Mouse (Mus musculus) heart, embryonic 11.5 days (tissue): ENCODE data around the gene Tmem56. TPM values are rescaled to one million over a fixed set of nuclear protein-coding genes. Genes with fewer than 3 reads are reported as not detected.

ENCODE experiments used
- ATAC-seq: fragments of 200-750 bp; cut with Nextera tagmentation; replicated peaks from 2 replicates; pipeline ENCODE4 v1.8.0; 2017; ENCODE audit warnings: moderate library complexity; ENCODE audit not compliant: insufficient number of reproducible peaks, low FRiP score, low TSS enrichment
- H3K27ac ChIP-seq: fragments of 300-500 bp; sonication (generic); 2 replicates; pipeline ENCODE4 v1.5.1; 2014; ENCODE audit warnings: mild to moderate bottlenecking, low read depth, low read length
- H3K27me3 ChIP-seq: fragments of 300-500 bp; sonication (generic); 2 replicates; pipeline ENCODE4 v1.6.1; 2014; ENCODE audit warnings: mild to moderate bottlenecking, low read length, mixed read lengths; ENCODE audit not compliant: control insufficient read depth, insufficient read depth
- H3K36me3 ChIP-seq: fragments of 300-500 bp; sonication (generic); 2 replicates; pipeline ENCODE4 v1.6.1; 2014; ENCODE audit warnings: mild to moderate bottlenecking, low read length, moderate library complexity, mixed read lengths; ENCODE audit not compliant: control insufficient read depth, insufficient read depth
- H3K4me1 ChIP-seq: fragments of 300-500 bp; sonication (generic); 2 replicates; pipeline ENCODE4 v1.6.1; 2014; ENCODE audit warnings: low read length; ENCODE audit not compliant: control insufficient read depth, insufficient read depth
- H3K4me2 ChIP-seq: fragments of 300-500 bp; sonication (generic); 2 replicates; pipeline ENCODE4 v1.6.1; 2014; ENCODE audit warnings: mild to moderate bottlenecking, moderate library complexity
- H3K4me3 ChIP-seq: fragments of 300-500 bp; sonication (generic); 2 replicates; pipeline ENCODE4 v1.5.1; 2014; ENCODE audit warnings: low read depth, low read length
- H3K9ac ChIP-seq: fragments of 300-500 bp; sonication (generic); 2 replicates; pipeline ENCODE4 v1.6.1; 2014; ENCODE audit warnings: mild to moderate bottlenecking, low read depth, low read length, moderate library complexity
- H3K9me3 ChIP-seq: fragments of 300-500 bp; sonication (generic); replicated peaks from 2 replicates; pipeline ENCODE4 v1.6.1; 2016; ENCODE audit warnings: low read length; ENCODE audit not compliant: control insufficient read depth
- WGBS: fragments of 180-500 bp; shearing (Covaris S2); extraction: QIAGEN DNeasy Blood & Tissue Kit; methylation state at CpG from one replicate; pipeline ENCODE4 v1.1.7; 2014; ENCODE audit not compliant: insufficient replicate concordance; 5-methylcytosine and 5-hydroxymethylcytosine counted together
- polyA plus RNA-seq: library from polyadenylated mRNA; unstranded; fragments of >200 nt; fragmentation: Nextera tagmentation; extraction: Ambion mirVana; gene quantifications from 2 replicates; pipeline ENCODE4 v1.2.1, GENCODE M21; 2014

The Tmem56 gene
- polyA plus RNA-seq, 1 experiment from 2014 or later: 2.5 TPM

- no peaks in the 10 kb centered on the region for H3K36me3 ChIP-seq
- 84% methylated on average over 8 of the region's 8 CpGs for WGBS
These were observed 114.3 kb downstream of the Tmem56 start for GRCm38 (mm10) chr3:121168581-121168980.

GRCm38 (mm10) chr3:121163271-121163819, 119.6 kb downstream of the Tmem56 start:
- H3K4me1 ChIP-seq: peaks cover 2% of the 10 kb centered on the region; the same call in 1 of the 2 replicates
- no peak for ATAC-seq
- no peak overlapping the region for H3K9ac ChIP-seq
- no peak overlapping the region for H3K27ac ChIP-seq
- no peak overlapping the region for H3K4me3 ChIP-seq
- WGBS: 43% methylated on average over 7 of the region's 7 CpGs
- no peaks in the 10 kb centered on the region for H3K36me3 ChIP-seq
- H3K9me3 ChIP-seq: no peaks in the 10 kb centered on the region
- no peak overlapping the region for H3K4me2 ChIP-seq
- no peaks in the 10 kb centered on the region for H3K27me3 ChIP-seq

More at GRCm38 (mm10) chr3:121168581-121168980, 114.3 kb downstream of the Tmem56 start:
- no peaks in the 10 kb centered on the region for H3K9me3 ChIP-seq
- no peak overlapping the region for H3K27ac ChIP-seq
- no peak overlapping the region for H3K4me2 ChIP-seq
- H3K27me3 ChIP-seq: no peaks in the 10 kb centered on the region
- no peak overlapping the region for H3K9ac ChIP-seq
- no peak for ATAC-seq
- no peak overlapping the region for H3K4me3 ChIP-seq
- no peaks in the 10 kb centered on the region for H3K4me1 ChIP-seq

- H3K36me3 ChIP-seq: no peaks in the 10 kb centered on the region
- H3K9me3 ChIP-seq: no peaks in the 10 kb centered on the region
- H3K27me3 ChIP-seq: no peaks in the 10 kb centered on the region
- H3K4me3 ChIP-seq: no peak overlapping the region
- no peak overlapping the region for H3K9ac ChIP-seq
- no peak overlapping the region for H3K4me2 ChIP-seq
- no peak overlapping the region for H3K27ac ChIP-seq
- H3K4me1 ChIP-seq: peaks cover 2% of the 10 kb centered on the region; the same call in 1 of the 2 replicates
- ATAC-seq: no peak
- 46% methylated on average over 2 of the region's 2 CpGs for WGBS
These were observed 121.2 kb downstream of the Tmem56 start for GRCm38 (mm10) chr3:121161661-121162060.

GRCm38 (mm10) chr3:121160424-121160823, 122.5 kb downstream of the Tmem56 start:
- Histone ChIP-seq H3K4me1 (peaks cover 2% of the 10 kb centered on the region; the same call in 1 of the 2 replicates), H3K4me3 (no peak overlapping the region), H3K27me3 (no peaks in the 10 kb centered on the region), H3K4me2 (no peak overlapping the region), H3K27ac (no peak overlapping the region), H3K36me3 (no peaks in the 10 kb centered on the region), H3K9me3 (no peaks in the 10 kb centered on the region), H3K9ac (no peak overlapping the region)
- WGBS: 45% methylated on average over 4 of the region's 4 CpGs
- ATAC-seq: no peak

GRCm38 (mm10) chr3:121159566-121159965, 123.3 kb downstream of the Tmem56 start:
- ATAC-seq: no peak
- no peak overlapping the region for H3K9ac ChIP-seq
- H3K27me3 ChIP-seq: no peaks in the 10 kb centered on the region
- no peak overlapping the region for H3K4me3 ChIP-seq
- no peaks in the 10 kb centered on the region for H3K36me3 ChIP-seq
- no peak overlapping the region for H3K27ac ChIP-seq
- peaks cover 2% of the 10 kb centered on the region; the same call in 1 of the 2 replicates for H3K4me1 ChIP-seq
- no peaks in the 10 kb centered on the region for H3K9me3 ChIP-seq
- WGBS: 75% methylated on average over 10 of the region's 10 CpGs
- no peak overlapping the region for H3K4me2 ChIP-seq

GRCm38 (mm10) chr3:121158901-121159351, 124.0 kb downstream of the Tmem56 start:
- no peaks in the 10 kb centered on the region for H3K36me3 ChIP-seq
- ATAC-seq: no peak
- H3K27ac ChIP-seq: no peak overlapping the region
- no peaks in the 10 kb centered on the region for H3K27me3 ChIP-seq
- H3K9me3 ChIP-seq: no peaks in the 10 kb centered on the region
- H3K4me2 ChIP-seq: no peak overlapping the region
- peaks cover 2% of the 10 kb centered on the region; the same call in 1 of the 2 replicates for H3K4me1 ChIP-seq
- WGBS: 86% methylated on average over 16 of the region's 16 CpGs
- H3K9ac ChIP-seq: no peak overlapping the region
- H3K4me3 ChIP-seq: no peak overlapping the region

- no peaks in the 10 kb centered on the region for H3K9me3 ChIP-seq
- ATAC-seq: no peak
- H3K4me2 ChIP-seq: no peak overlapping the region
- H3K4me3 ChIP-seq: no peak overlapping the region
- WGBS: 74% methylated on average over 10 of the region's 10 CpGs
- H3K36me3 ChIP-seq: no peaks in the 10 kb centered on the region
- H3K4me1 ChIP-seq: peaks cover 2% of the 10 kb centered on the region; the same call in 1 of the 2 replicates
- H3K27me3 ChIP-seq: no peaks in the 10 kb centered on the region
- H3K27ac ChIP-seq: no peak overlapping the region
- no peak overlapping the region for H3K9ac ChIP-seq
These were observed 125.2 kb downstream of the Tmem56 start for GRCm38 (mm10) chr3:121157546-121158330.

- no peaks in the 10 kb centered on the region for H3K9me3 ChIP-seq
- no peaks in the 10 kb centered on the region for H3K27me3 ChIP-seq
- no peak overlapping the region for H3K4me2 ChIP-seq
- H3K27ac ChIP-seq: no peak overlapping the region
- no peaks in the 10 kb centered on the region for H3K36me3 ChIP-seq
- 70% methylated on average over 11 of the region's 11 CpGs for WGBS
- H3K4me3 ChIP-seq: no peak overlapping the region
- ATAC-seq: no peak
- H3K9ac ChIP-seq: no peak overlapping the region
- H3K4me1 ChIP-seq: peaks cover 2% of the 10 kb centered on the region; the same call in 1 of the 2 replicates
These were observed 126.3 kb downstream of the Tmem56 start for GRCm38 (mm10) chr3:121156451-121157186.
